Mouse (Mus musculus): ENCODE measurements around the gene Wdr59. TPM values are rescaled to one million over a fixed set of nuclear protein-coding genes. Genes with fewer than 3 reads are reported as not detected.

Wdr59 gene
- polyA plus RNA-seq, 1 experiment from 2014 or later = 6.7 TPM

GRCm38 (mm10) chr8:111536978-111537764 is 15.3 kb upstream of the Wdr59 start:
- 0 out of 2 replicates have a peak, but pooled peaks cover 5% of the 10 kb centered on the region for H3K36me3 ChIP-seq
- H3K27me3 ChIP-seq = no peaks in the 10 kb centered on the region
- peaks cover 38% of the 10 kb centered on the region for H3K4me1 ChIP-seq
- peak overlapping the region; percentile 96 for H3K27ac ChIP-seq
- peak overlapping the region; percentile 88 for H3K4me2 ChIP-seq
- peak; percentile 33 for ATAC-seq (replicated peaks; ENCODE audit: low FRiP score)
- WGBS = 1% methylated on average over 64 of the region's 64 CpGs
- peak overlapping the region; percentile 93 for H3K4me3 ChIP-seq (replicated peaks)
- peak overlapping the region; percentile 87 for H3K9ac ChIP-seq
- H3K9me3 ChIP-seq (replicated peaks) = no peaks in the 10 kb centered on the region

GRCm38 (mm10) chr8:111536031-111536977 is 14.4 kb upstream of the Wdr59 start, which contains the start of gene Znrf1:
Znrf1 (plus strand) TSS chr8:111536097.
- WGBS = under 1% methylated on average over 60 of the region's 100 CpGs
- peak within 1 kb of the TSS; percentile 88 for H3K4me2 ChIP-seq

GRCm38 (mm10) chr8:111535491-111535890 is 13.6 kb upstream of the Wdr59 start:
- Histone ChIP-seq H3K36me3 (no peaks in the 10 kb centered on the region), H3K4me1 (peaks cover 29% of the 10 kb centered on the region), H3K9me3 (replicated peaks) (no peaks in the 10 kb centered on the region), H3K4me2 (peak overlapping the region; percentile 88), H3K9ac (no peak overlapping the region), H3K27me3 (no peaks in the 10 kb centered on the region), H3K4me3 (replicated peaks) (peak overlapping the region; percentile 93), H3K27ac (peak overlapping the region; percentile 96; the same call in 1 of the 2 replicates)
- no peak for ATAC-seq (replicated peaks; ENCODE audit: low FRiP score)
- WGBS = 40% methylated on average over 5 of the region's 5 CpGs

More at GRCm38 (mm10) chr8:111536031-111536977, 14.4 kb upstream of the Wdr59 start, which contains the start of gene Znrf1:
- ATAC-seq (replicated peaks; ENCODE audit: low FRiP score) = peak; percentile 95
- Histone ChIP-seq H3K36me3 (0 out of 2 replicates have a peak, but pooled peaks cover 5% of the 10 kb centered on the region), H3K4me3 (replicated peaks) (peak within 1 kb of the TSS; percentile 93), H3K4me1 (peaks cover 36% of the 10 kb centered on the region), H3K9ac (peak within 1 kb of the TSS; percentile 87), H3K27ac (peak within 1 kb of the TSS; percentile 96), H3K9me3 (replicated peaks) (no peaks in the 10 kb centered on the region), H3K27me3 (no peaks in the 10 kb centered on the region)

GRCm38 (mm10) chr8:111533503-111533902 is 11.6 kb upstream of the Wdr59 start:
- H3K4me1 ChIP-seq = peaks cover 14% of the 10 kb centered on the region
- 64% methylated on average over 4 of the region's 4 CpGs for WGBS
- no peaks in the 10 kb centered on the region for H3K9me3 ChIP-seq (replicated peaks)
- no peak overlapping the region for H3K4me2 ChIP-seq
- ATAC-seq (replicated peaks; ENCODE audit: low FRiP score) = no peak
- no peaks in the 10 kb centered on the region for H3K36me3 ChIP-seq
- H3K27me3 ChIP-seq = no peaks in the 10 kb centered on the region
- no peak overlapping the region for H3K27ac ChIP-seq
- H3K9ac ChIP-seq = no peak overlapping the region
- H3K4me3 ChIP-seq (replicated peaks) = no peak overlapping the region

GRCm38 (mm10) chr8:111531621-111532020 is 9.7 kb upstream of the Wdr59 start:
- Histone ChIP-seq H3K27ac (no peak overlapping the region), H3K4me2 (no peak overlapping the region), H3K9me3 (replicated peaks) (no peaks in the 10 kb centered on the region), H3K4me3 (replicated peaks) (no peak overlapping the region), H3K36me3 (no peaks in the 10 kb centered on the region), H3K4me1 (no peaks in the 10 kb centered on the region), H3K27me3 (no peaks in the 10 kb centered on the region), H3K9ac (no peak overlapping the region)
- no peak for ATAC-seq (replicated peaks; ENCODE audit: low FRiP score)
- 87% methylated on average over 17 of the region's 17 CpGs for WGBS

- Histone ChIP-seq H3K4me1 (no peaks in the 10 kb centered on the region), H3K36me3 (no peaks in the 10 kb centered on the region), H3K4me2 (no peak overlapping the region), H3K27me3 (no peaks in the 10 kb centered on the region), H3K4me3 (replicated peaks) (no peak overlapping the region), H3K9me3 (replicated peaks) (no peaks in the 10 kb centered on the region), H3K27ac (no peak overlapping the region), H3K9ac (no peak overlapping the region)
- no peak for ATAC-seq (replicated peaks; ENCODE audit: low FRiP score)
- WGBS = 73% methylated on average over 12 of the region's 12 CpGs
Observed at GRCm38 (mm10) chr8:111531191-111531590, 9.3 kb upstream of the Wdr59 start.

- no peak overlapping the region for H3K4me2 ChIP-seq
- ATAC-seq (replicated peaks; ENCODE audit: low FRiP score) = no peak
- no peak overlapping the region for H3K4me3 ChIP-seq (replicated peaks)
- no peaks in the 10 kb centered on the region for H3K4me1 ChIP-seq
- no peaks in the 10 kb centered on the region for H3K36me3 ChIP-seq
- WGBS = 82% methylated on average over 5 of the region's 5 CpGs
- H3K27ac ChIP-seq = no peak overlapping the region
- H3K9me3 ChIP-seq (replicated peaks) = no peaks in the 10 kb centered on the region
- H3K9ac ChIP-seq = no peak overlapping the region
- H3K27me3 ChIP-seq = no peaks in the 10 kb centered on the region
Observed at GRCm38 (mm10) chr8:111528071-111528470, 6.2 kb upstream of the Wdr59 start.

- 71% methylated on average over 8 of the region's 8 CpGs for WGBS
- no peak for ATAC-seq (replicated peaks; ENCODE audit: low FRiP score)
Observed at GRCm38 (mm10) chr8:111527149-111527548, 5.3 kb upstream of the Wdr59 start.

GRCm38 (mm10) chr8:111526403-111527024 is 4.6 kb upstream of the Wdr59 start:
- Histone ChIP-seq H3K4me3 (replicated peaks) (no peak overlapping the region), H3K4me1 (peaks cover 2% of the 10 kb centered on the region; the same call in 1 of the 2 replicates), H3K9ac (no peak overlapping the region), H3K27ac (no peak overlapping the region), H3K27me3 (no peaks in the 10 kb centered on the region), H3K36me3 (no peaks in the 10 kb centered on the region), H3K9me3 (replicated peaks) (no peaks in the 10 kb centered on the region), H3K4me2 (no peak overlapping the region)
- WGBS = 73% methylated on average over 6 of the region's 6 CpGs
- ATAC-seq (replicated peaks; ENCODE audit: low FRiP score) = no peak

More at GRCm38 (mm10) chr8:111527149-111527548, 5.3 kb upstream of the Wdr59 start:
- H3K4me2 ChIP-seq = no peak overlapping the region
- no peaks in the 10 kb centered on the region for H3K9me3 ChIP-seq (replicated peaks)
- H3K27ac ChIP-seq = no peak overlapping the region
- no peak overlapping the region for H3K4me3 ChIP-seq (replicated peaks)
- no peaks in the 10 kb centered on the region for H3K27me3 ChIP-seq
- no peaks in the 10 kb centered on the region for H3K36me3 ChIP-seq
- H3K4me1 ChIP-seq = peaks cover 2% of the 10 kb centered on the region; the same call in 1 of the 2 replicates
- H3K9ac ChIP-seq = no peak overlapping the region

- Histone ChIP-seq H3K4me3 (replicated peaks) (no peak overlapping the region), H3K36me3 (peaks cover 5% of the 10 kb centered on the region), H3K4me1 (peaks cover 11% of the 10 kb centered on the region), H3K4me2 (no peak overlapping the region), H3K9me3 (replicated peaks) (no peaks in the 10 kb centered on the region), H3K27ac (no peak overlapping the region), H3K27me3 (no peaks in the 10 kb centered on the region), H3K9ac (no peak overlapping the region)
- 79% methylated on average over 2 of the region's 2 CpGs for WGBS
- ATAC-seq (replicated peaks; ENCODE audit: low FRiP score) = no peak
Observed at GRCm38 (mm10) chr8:111517466-111517865, 4.4 kb downstream of the Wdr59 start.

- Histone ChIP-seq H3K27me3 (no peaks in the 10 kb centered on the region), H3K27ac (0 out of 2 replicates have a peak overlapping the region, but pooled peaks have one; percentile 7), H3K4me1 (peaks cover 9% of the 10 kb centered on the region), H3K9me3 (replicated peaks) (no peaks in the 10 kb centered on the region), H3K4me2 (no peak overlapping the region), H3K9ac (no peak overlapping the region), H3K36me3 (peaks cover 5% of the 10 kb centered on the region), H3K4me3 (replicated peaks) (no peak overlapping the region)
- WGBS = 55% methylated on average over 7 of the region's 7 CpGs
- peak; percentile 43; the same call in 1 of the 2 replicates for ATAC-seq (replicated peaks; ENCODE audit: low FRiP score)
Observed at GRCm38 (mm10) chr8:111516451-111517035, 5.3 kb downstream of the Wdr59 start.
